In the genomic region with DNA sequence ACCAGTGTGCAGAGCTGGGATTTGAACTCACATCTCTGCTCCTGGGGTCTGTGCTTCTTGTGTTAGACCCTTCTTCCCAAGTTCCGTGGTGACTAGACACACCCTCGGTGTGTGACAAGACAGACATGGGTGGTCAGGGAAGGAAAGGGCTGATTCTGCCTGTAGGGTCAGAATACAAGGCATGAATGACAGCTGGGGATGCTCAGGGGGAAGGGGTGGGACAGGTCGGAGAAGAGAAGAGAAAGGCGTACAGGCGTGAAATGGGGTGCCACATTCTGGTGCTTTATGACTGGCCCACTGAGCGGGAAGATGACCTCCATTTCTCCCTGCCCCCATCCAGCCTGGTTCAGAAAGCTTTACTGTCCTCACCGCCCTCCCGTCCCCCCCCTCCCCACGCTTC, we compare ENCODE assay signal across 16 mouse cellular contexts. TPM values are rescaled to one million over a fixed set of nuclear protein-coding genes. Genes with fewer than 3 reads are reported as not detected.
DNase-seq lines count a peak whose midpoint lies in the region; ATAC-seq and TF ChIP-seq lines count a peak whose summit lies in the region.
"Had no signal": no experiment of that assay in that cellular context is flagged by ENCODE, and none has a peak within 500 bp of the region (broad histone marks: within the 10 kb centered on the region; RNA-seq: fewer than 3 reads in every experiment).

No protein-coding gene starts in this region.

- H3K9ac ChIP-seq in hindbrain, embryonic 13.5 days: no peak overlapping the region
- H3K9ac ChIP-seq in midbrain, embryonic 13.5 days (replicated peaks): no peak overlapping the region
- no peak overlapping the region for H3K9ac ChIP-seq in neural tube, embryonic 15.5 days (replicated peaks)
- no peak overlapping the region for H3K9ac ChIP-seq in kidney, embryonic 16.5 days (replicated peaks; ENCODE audit: low read length)
- H3K9ac ChIP-seq: liver, embryonic 15.5 days had no signal

- no peak for DNase-seq in left cerebral cortex, adult 2 months (ENCODE audit: extremely low spot score in 1 of 2, low spot score in 2 of 2)
- no peak for DNase-seq in left cerebral cortex, adult 9 months (ENCODE audit: low spot score in 2 of 2)
- no peak for DNase-seq in urinary bladder, adult 2 months (ENCODE audit: low spot score)
- DNase-seq in kidney, adult 8-10 months: no peak
- DNase-seq: adrenal gland, adult 8-10 months; gastrocnemius, postnatal 14 days; thymus, postnatal 14 days had no signal

- TF ChIP-seq CTCF in left cerebral cortex, adult 2 months (IDR thresholded peaks at IDR 0.05): no peak

- no peaks in the 10 kb centered on the region for H3K36me3 ChIP-seq in hindbrain, embryonic 13.5 days
- H3K36me3 ChIP-seq in midbrain, embryonic 13.5 days: no peaks in the 10 kb centered on the region
- no peaks in the 10 kb centered on the region for H3K36me3 ChIP-seq in neural tube, embryonic 15.5 days
- no peaks in the 10 kb centered on the region for H3K36me3 ChIP-seq in kidney, embryonic 16.5 days (ENCODE audit: insufficient read depth, low read length)
- H3K36me3 ChIP-seq: liver, embryonic 15.5 days had no signal

- 11% methylated on average over 5 of the region's 9 CpGs for WGBS in hindbrain, embryonic 13.5 days
- WGBS in midbrain, embryonic 13.5 days: 10% methylated on average over 6 of the region's 9 CpGs
- 5% methylated on average over 8 of the region's 9 CpGs for WGBS in neural tube, embryonic 15.5 days
- WGBS in kidney, embryonic 16.5 days: 16% methylated on average over 7 of the region's 9 CpGs

- H3K4me1 ChIP-seq in hindbrain, embryonic 13.5 days (replicated peaks): peaks cover 52% of the 10 kb centered on the region
- H3K4me1 ChIP-seq in midbrain, embryonic 13.5 days (replicated peaks): peaks cover 55% of the 10 kb centered on the region
- H3K4me1 ChIP-seq in neural tube, embryonic 15.5 days: peaks cover 55% of the 10 kb centered on the region
- peaks cover 7% of the 10 kb centered on the region; the same call in 1 of the 2 replicates for H3K4me1 ChIP-seq in kidney, embryonic 16.5 days (ENCODE audit: insufficient read depth, low read length)
- H3K4me1 ChIP-seq: liver, embryonic 15.5 days had no signal

- H3K9me3 ChIP-seq in hindbrain, embryonic 13.5 days: no peaks in the 10 kb centered on the region
- no peaks in the 10 kb centered on the region for H3K9me3 ChIP-seq in midbrain, embryonic 13.5 days
- H3K9me3 ChIP-seq in neural tube, embryonic 15.5 days (replicated peaks): no peaks in the 10 kb centered on the region
- no peaks in the 10 kb centered on the region for H3K9me3 ChIP-seq in kidney, embryonic 16.5 days (ENCODE audit: low read length)
- H3K9me3 ChIP-seq: liver, embryonic 15.5 days had no signal

- intact Hi-C loops in left cerebral cortex, adult 2 months (cut with DNase I): no loop called here

- H3K27ac ChIP-seq in left cerebral cortex, adult 2 months: peak overlapping the region; percentile 89
- peak overlapping the region; percentile 86 for H3K27ac ChIP-seq in hindbrain, embryonic 13.5 days
- peak overlapping the region; percentile 80 for H3K27ac ChIP-seq in midbrain, embryonic 13.5 days
- peak overlapping the region; percentile 72 for H3K27ac ChIP-seq in neural tube, embryonic 15.5 days (replicated peaks)
- no peak overlapping the region for H3K27ac ChIP-seq in kidney, embryonic 16.5 days (ENCODE audit: low read length)
- H3K27ac ChIP-seq: kidney, postnatal 0 days; liver, embryonic 15.5 days; stomach, postnatal 0 days had no signal

- no peak overlapping the region for H3K4me3 ChIP-seq in left cerebral cortex, adult 2 months
- no peak overlapping the region for H3K4me3 ChIP-seq in hindbrain, embryonic 13.5 days
- no peak overlapping the region for H3K4me3 ChIP-seq in midbrain, embryonic 13.5 days (replicated peaks)
- H3K4me3 ChIP-seq in neural tube, embryonic 15.5 days (replicated peaks): no peak overlapping the region
- no peak overlapping the region for H3K4me3 ChIP-seq in kidney, embryonic 16.5 days (ENCODE audit: low read length)
- H3K4me3 ChIP-seq: liver, embryonic 15.5 days; myocyte had no signal

- ATAC-seq in hindbrain, embryonic 13.5 days (ENCODE audit: low FRiP score): no peak
- peak; percentile 27 for ATAC-seq in midbrain, embryonic 13.5 days
- 0 out of 2 replicates have a peak, but pooled peaks have one; percentile 3 for ATAC-seq in neural tube, embryonic 15.5 days (ENCODE audit: low FRiP score)
- ATAC-seq in kidney, embryonic 16.5 days (ENCODE audit: low FRiP score, low TSS enrichment): no peak
- ATAC-seq: lung, postnatal 0 days had no signal

- H3K27me3 ChIP-seq in hindbrain, embryonic 13.5 days: peaks cover 76% of the 10 kb centered on the region
- peaks cover 79% of the 10 kb centered on the region for H3K27me3 ChIP-seq in midbrain, embryonic 13.5 days
- H3K27me3 ChIP-seq in neural tube, embryonic 15.5 days (replicated peaks): peaks cover 22% of the 10 kb centered on the region
- H3K27me3 ChIP-seq in kidney, embryonic 16.5 days (ENCODE audit: insufficient read depth, low read length): peaks cover 22% of the 10 kb centered on the region

- H3K4me2 ChIP-seq in hindbrain, embryonic 13.5 days: peak overlapping the region; percentile 17; the same call in 1 of the 2 replicates
- peak overlapping the region; percentile 37 for H3K4me2 ChIP-seq in midbrain, embryonic 13.5 days (replicated peaks)
- H3K4me2 ChIP-seq in neural tube, embryonic 15.5 days: 0 out of 2 replicates have a peak overlapping the region, but pooled peaks have one; percentile 5
- no peak overlapping the region for H3K4me2 ChIP-seq in kidney, embryonic 16.5 days (replicated peaks; ENCODE audit: low read depth, low read length)
- H3K4me2 ChIP-seq: liver, embryonic 15.5 days had no signal

RNA-seq across cellular contexts. Expression of a gene that starts 47.5 kb away (rescaled TPM):
- total RNA-seq in left cerebral cortex, adult 2 months (2021): 10 to 100 TPM; 32.1 to 33.9 TPM
- 29.4 and 31.4 TPM in 2 replicates for polyA plus RNA-seq in hindbrain, embryonic 13.5 days (2015; fragmentation: Nextera tagmentation; extraction: Ambion mirVana)
- 21.8 and 23.7 TPM in 2 replicates for polyA plus RNA-seq in midbrain, embryonic 13.5 days (2015; fragmentation: Nextera tagmentation; extraction: Ambion mirVana)
- polyA plus RNA-seq in neural tube, embryonic 15.5 days (2015; fragmentation: Nextera tagmentation; extraction: Ambion mirVana): 29.8 and 64.3 TPM in 2 replicates
- polyA plus RNA-seq in urinary bladder, adult 2 months (2012; rRNA removed): 50.5 and 51.9 TPM in 2 replicates
- 21.6 and 25.9 TPM in 2 replicates for polyA plus RNA-seq in kidney, embryonic 16.5 days (2015; fragmentation: Nextera tagmentation; extraction: Ambion mirVana)

Comparison
In these comparisons a context has a peak if more than half of its experiments do, and no peak if none do; other contexts are left out.
1. ATAC-seq: peak in midbrain, embryonic 13.5 days (single experiment) and neural tube, embryonic 15.5 days (single experiment); none in hindbrain, embryonic 13.5 days (single experiment) and kidney, embryonic 16.5 days (single experiment).